Mouse (Mus musculus) liver, embryonic 14.5 days (tissue): ENCODE results near the gene Myo1a.

Experiments
- CTCF ChIP-seq: IDR thresholded peaks from 2 replicates; pipeline ENCODE4 v1.5.1; 2016; ENCODE audit warnings: antibody characterized with exemption, low read depth, control low read depth
- EP300 ChIP-seq: IDR thresholded peaks from 2 replicates; pipeline ENCODE4 v1.6.1; 2016; ENCODE audit warnings: antibody characterized with exemption, low read depth

DNA sequence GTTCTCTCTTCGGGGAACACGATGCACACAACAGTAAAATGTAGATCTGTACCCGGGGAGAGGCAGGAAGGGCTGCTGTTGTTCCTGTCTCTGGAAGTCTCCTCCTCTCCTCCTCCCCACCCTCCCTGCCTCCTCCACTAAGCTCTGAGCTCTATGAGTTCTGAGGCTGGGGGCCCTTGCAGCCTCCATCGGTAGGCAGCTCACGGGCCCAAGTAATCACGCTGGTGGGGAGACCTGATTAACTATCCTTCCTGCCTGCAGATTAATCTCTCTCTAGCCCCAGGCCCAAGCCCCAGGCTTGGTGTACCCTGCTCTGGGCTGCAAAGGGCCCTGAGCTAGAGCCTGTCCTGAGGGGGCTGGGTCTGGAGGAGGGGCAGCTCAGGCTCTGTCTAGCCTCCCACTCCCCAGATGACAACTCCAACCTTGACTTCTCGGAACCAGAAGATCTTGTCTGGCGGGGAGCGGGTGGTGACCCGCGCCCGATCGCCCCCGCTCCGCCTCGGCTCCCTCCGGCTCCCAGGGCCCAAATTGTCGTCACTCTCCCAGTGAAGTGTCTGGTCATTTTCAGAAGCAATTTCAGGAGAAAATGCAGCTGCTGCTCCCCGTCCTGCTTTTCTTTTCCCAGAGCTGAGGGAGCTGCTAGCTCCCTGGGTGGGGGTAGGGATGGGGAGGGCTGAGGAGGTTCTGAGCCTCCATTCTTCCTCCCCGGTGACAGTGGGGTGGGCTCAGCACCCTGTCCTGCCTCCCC, 16.9 kb downstream of the Myo1a start:
- TF ChIP-seq CTCF (no peak), EP300 (no peak)
